Mouse (Mus musculus) MN1 (cell line): ENCODE data around the gene Tmem163.

Source experiments
- DNase-seq: peaks from one replicate; pipeline ENCODE4 v3.0.0-alpha.2; 2016; ENCODE audit warnings: low spot score

Tmem163 gene

DNA sequence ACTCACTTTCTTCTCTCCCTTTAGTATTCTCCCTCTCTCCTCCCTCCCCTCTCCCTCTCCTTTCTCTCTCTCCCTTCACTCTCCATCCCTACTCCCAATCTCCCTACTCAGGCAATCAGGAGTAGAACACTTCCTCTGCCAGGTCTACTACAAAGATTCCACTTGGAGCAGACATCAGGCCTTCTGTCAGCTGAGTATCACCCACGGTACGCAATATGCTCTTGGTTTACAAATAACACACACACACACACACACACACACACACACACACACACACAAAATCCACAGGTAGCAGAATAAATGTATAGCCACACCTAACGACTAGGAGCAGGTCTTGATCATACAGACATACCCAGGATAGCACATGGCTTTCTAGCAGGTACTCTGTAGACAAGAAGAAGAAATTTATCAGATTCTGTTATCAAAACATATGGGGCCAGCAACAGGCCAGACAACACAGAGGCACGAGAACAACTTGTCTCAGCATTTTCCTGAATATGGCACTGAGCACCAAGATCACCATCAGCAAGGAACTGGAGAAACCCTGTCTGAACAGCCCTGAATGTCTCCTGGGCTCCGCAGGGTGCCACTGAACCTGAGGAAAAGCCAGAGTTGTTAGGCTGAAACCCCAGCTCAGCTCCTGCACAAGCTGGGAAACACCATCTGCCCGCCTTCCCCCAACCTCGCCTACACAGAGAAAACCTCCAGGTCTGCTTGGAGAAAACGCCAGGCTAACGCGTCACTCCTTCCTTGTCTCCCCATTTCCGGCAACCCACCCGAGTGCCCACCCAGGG is 36.2 kb downstream of the Tmem163 start:
- no peak for DNase-seq

DNA sequence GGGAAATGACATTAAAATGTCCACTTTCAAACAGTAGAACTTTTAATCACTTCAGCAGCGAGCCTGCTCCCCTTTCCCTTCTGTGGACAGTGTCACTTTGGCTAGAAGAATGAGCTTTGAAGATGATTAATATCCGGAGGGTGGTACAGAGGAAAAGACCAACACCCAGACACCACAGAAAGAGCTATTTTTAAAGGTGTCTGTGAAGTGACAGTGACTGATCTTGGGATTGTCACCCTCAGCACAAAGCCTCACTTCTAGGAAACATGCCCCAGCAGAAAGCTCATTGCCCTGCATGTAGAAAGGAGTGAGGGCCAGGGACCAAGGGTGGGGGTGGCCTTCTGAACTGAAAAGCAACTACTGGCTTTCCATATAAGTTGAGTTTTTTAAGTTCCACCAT is 41.4 kb downstream of the Tmem163 start:
- no peak for DNase-seq

DNA sequence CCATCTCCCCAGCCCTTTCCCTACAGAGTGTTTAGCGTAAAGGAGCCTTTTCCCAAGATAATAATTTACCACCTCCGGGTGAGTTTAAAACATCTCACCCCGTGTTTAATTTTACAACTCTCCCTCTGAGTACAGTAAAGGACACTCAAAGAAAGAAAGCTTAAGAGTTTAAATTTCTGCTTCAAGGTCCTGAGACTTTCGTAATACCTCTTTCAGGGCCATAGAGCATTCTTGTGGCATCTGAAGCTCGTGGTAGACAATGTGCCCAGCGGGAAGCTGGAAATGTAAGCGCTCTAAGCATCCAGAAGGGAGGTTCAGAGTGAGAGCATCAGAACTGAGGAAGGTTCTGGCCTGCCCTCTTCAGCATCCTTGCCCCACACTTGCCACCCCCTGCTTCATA is 52.2 kb downstream of the Tmem163 start:
- DNase-seq = no peak

DNA sequence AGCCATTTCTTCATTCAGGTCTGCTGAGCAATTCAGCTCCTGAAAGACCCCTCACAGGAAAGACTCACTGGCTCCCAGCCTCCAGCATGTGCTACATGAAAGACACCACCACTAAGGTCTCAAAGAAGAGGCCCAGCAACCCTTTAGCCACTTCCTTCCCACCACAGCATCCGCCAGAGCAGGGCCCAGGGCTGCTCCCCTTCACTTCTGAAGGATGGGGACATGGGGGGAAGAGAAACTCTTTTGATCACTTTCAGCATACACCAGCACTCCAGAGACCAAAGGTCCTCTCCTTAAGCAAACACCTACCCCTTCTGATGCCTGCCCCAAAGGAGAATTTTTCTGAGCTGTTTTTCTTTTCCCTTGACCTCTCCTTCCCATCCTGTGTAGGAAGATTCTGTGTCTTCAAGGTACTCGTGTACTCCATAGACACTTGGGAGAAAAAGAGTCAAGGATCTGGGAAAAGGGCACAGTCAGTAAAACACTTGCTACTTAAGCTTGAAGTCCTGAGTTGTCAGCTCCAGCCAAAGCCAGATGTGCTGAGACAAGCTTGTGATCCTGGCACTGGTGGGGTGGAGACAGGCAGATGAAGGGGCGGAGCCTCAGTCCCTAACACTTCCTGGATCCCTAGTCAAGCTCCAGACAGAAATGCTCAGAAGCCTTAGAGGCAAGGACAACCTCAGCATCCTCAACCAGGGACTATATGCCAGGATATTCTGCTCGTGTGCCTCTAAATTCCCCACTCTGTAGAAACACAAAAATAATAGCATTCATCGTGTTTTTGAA is 53.6 kb downstream of the Tmem163 start:
- peak; percentile 53 for DNase-seq

DNA sequence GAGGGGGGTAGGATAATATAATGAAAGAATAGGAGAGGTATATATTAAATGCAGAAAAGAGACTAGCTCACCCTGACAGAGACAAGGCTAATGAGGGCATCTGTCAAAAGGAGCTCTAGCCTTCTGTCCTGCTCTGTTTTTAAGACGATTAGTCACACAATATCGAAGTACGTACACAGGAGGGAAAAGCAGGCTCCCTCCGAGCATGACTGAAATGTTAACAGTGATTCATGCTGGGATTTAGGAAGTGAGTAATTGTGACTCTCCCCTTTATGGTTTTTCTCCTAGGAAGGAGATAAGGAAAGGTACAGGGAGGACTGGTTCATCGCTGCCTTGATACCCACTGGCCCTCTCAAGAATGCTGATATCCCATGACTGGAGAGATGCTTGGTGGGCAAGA is 57.0 kb downstream of the Tmem163 start:
- peak; percentile 47 for DNase-seq

DNA sequence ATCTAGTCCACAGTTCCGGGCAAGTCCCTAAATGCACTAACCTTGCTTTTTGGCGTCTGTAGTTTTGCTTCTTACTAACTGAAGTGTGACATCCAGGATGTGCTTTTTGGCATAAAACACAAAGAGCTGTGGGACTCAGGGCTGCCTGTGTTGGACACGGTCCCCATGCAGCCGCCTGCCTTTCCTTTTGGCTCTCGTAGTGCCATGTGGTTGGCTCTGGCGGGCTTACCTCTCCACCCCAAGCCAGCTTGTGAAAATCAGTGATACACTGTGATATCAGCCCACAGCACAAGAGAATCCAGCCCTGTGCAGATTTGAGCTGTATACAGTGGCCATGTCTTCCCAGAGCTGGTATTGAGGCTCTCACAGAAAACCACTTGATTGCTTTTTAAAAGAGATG is 60.3 kb downstream of the Tmem163 start:
- no peak for DNase-seq

DNA sequence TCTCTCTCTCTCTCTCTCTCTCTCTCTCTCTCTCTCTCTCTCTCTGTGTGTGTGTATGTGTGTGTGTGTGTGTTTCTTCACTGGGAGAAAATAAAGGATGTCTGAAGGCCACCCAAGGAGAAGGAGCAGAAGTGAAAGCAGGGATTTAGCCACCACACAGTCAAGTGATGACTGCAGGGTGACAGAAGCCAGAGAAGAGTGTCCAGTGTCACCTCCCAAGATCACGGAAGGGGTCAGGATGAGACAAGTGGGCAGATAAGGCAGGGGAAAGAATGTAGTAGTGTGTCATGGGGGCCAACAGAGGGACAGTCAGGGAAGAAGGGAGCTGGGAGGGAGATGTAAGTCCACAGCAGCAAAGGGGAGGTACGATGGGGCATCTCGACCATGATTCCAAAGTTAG is 69.0 kb downstream of the Tmem163 start:
- no peak for DNase-seq

DNA sequence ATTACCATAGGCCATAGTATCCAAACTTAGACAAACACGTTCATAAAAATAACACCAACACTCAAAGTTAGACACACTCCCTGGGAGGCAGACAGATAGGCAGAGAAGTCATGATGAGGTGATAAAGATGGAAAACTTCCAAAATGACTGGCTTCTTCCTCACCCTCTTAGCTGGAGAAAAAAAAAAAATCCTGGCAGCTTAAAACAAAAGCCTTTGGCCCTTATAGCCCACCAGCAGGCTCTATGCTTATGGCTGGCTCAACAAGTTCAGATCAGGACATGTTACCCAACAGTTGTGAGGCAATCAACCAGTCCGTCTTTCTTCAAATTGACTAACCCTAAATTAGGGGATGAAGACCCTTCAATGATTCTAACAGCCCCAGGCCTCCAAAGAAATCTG is 69.5 kb downstream of the Tmem163 start:
- DNase-seq = no peak

DNA sequence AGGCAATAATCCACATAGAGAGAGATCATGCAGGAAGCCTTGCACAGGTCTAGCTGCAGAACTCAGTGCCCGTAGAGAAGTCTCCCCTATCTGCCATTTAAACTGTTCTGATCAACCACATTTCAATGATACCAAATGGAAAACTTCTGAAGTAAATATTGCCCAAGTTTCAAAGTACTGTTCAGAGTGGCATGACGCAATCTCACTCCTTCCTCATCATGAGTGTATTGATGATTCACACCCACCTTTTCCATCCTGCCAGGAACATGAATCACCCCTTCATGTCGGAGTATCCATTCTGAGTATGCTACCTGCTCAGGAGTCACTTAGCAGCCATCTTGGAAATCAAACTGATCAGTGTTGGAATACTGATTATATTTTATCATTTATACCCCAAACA is 71.0 kb downstream of the Tmem163 start:
- DNase-seq = no peak

DNA sequence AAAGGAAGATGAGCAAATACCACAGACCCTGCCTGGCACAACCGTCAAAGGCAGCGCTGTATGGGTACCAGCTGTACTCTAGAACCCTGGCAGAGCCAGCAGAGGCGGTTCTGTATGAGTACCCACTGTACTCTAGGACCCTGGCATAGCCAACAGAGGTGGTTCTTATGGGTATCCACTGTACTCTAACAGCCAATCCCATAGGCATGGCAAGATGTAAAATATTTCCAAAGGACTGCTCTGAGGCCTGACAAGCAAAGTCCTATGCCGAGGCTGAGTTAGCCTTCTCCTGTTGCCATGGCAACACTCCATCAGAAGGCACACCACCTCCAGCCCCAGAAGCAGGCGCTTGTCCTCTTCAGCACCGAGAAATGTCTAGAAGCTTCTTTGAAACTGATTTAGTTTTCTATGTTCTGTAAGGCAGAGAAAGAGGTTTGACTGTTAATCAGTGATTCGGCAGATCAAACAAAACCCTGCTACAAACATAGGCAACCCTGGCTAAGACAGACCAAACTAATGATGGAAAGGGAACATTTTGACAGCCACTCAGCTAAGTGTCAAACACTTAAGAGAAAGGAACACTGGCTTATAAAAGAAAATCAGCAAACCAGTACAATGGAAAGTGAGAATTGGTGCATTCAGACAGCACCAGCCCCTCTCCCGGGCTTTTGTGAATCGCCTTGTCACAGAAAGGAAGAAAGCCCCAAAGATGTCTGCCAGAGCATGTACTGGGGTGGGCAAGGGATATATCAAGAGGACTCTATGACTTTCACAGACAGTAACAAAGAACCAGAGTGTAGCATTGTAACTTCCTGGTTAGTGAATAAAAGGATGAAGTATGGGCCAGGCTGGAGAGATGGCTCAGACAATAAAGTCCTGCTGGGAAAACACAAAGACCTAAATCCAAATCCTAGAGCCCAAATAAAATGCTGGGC is 75.4 kb downstream of the Tmem163 start:
- DNase-seq = no peak

DNA sequence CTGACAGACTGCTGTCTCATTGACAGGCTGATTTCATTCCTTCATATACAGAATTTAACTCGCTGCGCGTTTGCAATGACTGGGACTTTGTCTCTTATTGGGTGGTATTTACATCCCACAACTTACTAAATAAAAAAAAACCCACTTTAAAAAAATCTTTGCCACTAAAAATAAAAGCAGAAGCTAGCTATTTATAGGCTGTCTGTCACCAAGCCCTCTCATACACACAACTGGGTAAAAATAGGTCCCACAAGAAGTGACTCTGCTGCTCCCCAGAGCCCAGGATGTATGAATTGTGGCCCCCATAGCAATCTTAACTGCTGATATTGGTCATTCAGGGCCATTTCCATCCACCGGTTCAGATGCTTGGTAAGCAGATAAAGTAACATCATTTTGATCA is 83.2 kb downstream of the Tmem163 start:
- DNase-seq = no peak

DNA sequence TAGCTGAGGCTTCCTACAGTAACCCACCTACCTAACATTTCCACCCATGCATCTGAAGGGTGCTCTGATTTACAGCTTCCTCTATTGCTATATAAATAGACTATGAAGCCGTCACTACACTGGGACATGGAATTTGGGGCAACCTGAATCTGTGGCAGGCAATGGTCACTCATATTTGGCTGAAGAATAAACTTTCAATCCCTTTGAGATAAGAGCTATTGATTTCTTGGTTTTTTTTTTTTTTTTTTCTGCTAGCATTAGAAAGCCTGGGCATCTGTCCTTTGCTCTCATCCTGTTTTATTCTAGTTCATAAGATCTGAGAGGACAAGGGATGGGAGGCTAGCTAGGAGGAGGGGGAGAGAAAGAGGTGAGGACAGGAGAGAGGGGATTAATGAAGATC is 83.6 kb downstream of the Tmem163 start:
- no peak for DNase-seq

DNA sequence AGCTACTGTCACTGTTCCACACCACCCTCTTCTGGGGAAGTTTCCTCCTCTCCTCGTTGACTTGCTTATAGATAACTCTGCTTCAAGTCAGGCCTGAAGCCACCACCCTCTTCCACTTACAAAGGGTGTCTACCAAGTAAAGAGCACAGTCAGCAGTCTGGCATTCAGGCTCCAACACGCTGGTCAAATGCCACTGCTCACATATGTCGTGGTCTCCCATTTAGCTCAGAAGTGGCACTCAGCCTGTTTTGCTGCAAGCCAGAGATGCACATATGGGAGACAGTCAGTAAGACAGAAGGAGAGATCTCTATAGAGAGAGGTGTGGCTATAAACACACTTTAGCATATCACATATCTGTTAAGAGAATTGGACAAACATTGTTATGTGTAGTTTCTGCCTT is 89.8 kb downstream of the Tmem163 start:
- DNase-seq = no peak

DNA sequence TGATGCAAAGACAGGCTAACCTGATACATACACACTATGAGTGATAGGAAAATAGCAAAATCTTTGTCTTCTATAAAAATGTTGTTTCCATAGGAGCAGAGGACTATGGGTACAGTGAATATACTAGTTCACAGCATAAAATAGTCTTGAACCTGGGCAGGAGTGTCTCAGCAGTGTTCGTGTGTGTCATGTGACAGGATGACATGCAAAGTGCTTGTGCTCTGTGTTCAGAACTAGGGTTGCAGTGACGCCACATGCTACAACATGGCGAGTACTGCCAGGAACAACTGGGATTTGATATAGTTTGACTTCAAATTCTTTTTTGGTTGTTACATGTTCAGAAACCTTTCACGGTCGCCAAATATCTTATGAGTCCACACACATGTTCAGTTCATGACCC is 92.3 kb downstream of the Tmem163 start:
- no peak for DNase-seq

DNA sequence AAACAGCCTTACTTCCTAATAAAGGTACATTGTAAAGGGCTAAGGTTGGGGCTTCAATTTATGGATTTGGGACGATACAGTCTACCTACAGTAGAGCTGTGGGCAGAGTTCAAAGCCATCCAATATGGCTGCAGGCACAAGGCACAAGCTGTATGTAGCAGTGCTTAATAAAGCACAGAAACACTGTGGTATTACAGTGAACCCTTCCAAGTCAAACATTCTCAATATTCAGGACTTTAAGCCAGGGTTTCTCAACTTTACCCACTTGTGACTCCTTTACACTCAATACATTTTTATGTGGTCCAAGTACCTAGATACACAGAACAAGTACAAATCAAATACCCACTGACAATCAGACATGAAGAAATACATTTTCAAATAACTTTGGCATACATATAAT is 93.2 kb downstream of the Tmem163 start:
- DNase-seq = no peak

DNA sequence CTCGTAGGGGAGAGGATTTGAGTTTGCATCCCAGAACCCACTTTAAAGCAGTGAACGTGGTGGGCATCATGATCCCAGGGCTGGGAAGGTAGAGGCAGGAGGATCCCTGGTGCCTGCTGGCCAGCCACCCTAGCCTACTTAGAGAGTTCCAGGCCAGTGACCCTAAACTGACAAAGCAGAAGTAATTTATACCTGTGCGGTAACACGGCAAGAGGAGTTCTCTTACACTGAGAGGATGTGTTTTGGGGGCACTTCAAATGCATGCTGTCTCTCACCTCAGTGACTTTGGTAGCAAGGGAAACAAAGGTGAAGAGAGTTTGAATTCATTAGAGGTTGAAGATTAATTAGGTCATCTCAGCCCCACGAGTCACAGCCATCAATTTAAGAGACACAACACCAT is 101.4 kb downstream of the Tmem163 start:
- DNase-seq = no peak

DNA sequence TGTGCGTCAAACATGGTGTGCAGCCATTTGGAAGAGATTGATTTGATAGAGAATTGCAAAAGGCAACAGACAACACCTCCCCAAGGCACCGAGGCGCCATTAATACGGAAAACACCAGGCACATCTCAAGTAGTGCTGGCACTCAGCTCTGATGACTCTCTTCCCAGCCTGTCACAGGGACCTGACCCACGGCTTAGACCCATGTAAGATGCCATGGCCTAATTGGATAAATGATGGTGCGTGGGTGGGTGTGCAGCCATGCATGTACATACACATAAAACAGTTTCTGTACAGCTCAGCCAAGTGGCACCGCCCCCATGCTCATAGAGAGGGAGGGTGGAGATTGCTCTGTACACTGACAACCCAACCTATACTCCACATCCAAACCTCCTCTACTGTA is 102.3 kb downstream of the Tmem163 start:
- DNase-seq = peak; percentile 71

DNA sequence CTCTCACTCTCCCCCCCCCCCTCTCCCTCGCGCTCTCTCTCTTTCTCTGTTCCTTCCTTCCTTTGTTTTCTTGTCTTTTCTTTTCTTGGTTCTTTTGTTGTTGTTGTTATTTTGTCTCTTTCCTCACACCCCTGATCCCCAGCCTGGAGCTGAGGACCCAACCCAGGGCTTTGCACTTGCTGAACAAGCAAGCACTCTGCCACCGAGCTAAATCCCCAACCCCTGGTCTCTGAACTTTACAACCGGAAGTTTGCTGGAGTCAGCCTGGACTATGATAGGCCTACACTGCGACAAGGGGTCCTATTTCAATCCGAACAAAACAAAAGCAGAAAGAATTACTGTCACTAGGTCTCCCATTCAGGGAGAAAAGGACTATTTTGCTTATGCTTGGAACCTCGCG is 102.8 kb downstream of the Tmem163 start:
- DNase-seq = peak; percentile 50

DNA sequence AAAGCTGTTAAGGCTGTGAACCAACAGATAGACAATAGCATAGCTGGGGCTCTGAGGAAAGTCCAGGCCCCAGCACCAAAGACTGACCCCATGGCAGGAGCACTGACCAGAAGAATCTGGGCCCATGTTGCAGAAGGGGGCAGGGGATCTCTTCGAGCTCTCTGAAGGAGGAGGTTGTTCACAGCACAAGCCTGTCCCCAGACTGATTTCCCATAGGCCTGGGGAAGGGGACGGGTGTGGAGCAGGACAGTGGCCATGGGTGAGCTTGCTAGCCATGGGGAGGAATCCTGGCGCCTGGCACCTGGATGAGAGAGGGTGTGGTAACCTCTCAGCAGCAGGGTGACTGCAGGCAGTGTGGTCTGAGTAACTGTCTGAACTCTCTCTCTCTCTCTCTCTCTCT is 103.2 kb downstream of the Tmem163 start:
- DNase-seq = peak; percentile 40

DNA sequence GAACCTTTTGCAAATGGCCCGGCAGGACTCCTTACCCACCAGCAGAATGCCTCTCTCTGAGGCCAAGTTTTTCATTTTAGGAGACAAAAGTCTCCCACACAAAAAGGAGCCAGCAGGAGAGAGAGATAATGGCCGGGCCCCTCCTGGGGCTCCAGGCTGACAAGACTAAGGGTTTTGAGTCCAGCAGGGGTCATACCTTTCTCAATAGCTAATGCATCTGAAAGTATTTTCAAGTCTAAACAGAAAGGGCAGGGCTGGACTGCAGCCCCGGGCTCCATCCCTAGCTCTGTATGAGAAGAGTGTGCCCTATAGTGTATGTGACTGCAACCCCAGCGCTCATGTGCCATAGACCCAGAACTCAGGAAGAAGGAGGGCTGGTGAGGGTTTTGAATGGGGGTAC is 103.7 kb downstream of the Tmem163 start:
- DNase-seq = no peak

DNA sequence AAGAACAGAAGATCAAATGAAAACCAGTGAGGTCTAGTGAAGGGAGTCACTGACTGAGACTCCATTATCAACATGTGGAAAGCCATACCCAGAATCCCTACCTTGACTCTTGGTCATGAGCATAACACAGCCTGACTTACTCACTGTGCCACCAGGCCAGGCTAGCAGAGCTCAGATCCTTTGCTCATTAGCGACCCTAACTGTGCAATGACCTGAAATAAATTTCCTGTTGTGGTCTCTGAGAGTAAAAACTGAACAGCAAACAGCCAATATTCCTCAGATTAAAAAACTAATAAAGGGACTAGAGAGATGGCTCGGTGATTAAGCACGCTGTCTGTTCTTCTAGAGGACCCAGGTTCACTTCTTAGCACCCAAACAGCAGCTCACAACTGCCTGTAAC is 106.2 kb downstream of the Tmem163 start:
- DNase-seq = no peak

DNA sequence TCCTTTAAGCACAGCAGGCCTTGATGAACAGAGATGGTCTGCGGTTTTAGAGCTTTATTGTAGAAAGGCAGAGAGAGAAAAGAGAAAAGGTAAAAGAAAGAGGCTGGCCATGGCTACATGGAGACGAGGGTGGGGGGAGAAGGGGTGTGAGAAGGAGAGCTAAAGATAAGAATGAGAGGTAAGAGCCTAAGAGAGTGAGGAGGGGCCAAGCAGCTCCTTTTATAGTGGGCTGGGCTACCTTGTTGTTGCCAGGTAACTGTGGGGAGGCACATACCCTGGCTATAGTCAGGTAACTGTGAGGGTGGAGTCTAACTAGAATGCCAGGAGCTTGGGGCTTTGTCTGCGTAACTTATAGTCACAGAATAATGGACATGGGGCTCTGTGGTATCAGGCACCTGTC is 110.7 kb downstream of the Tmem163 start:
- DNase-seq = no peak

DNA sequence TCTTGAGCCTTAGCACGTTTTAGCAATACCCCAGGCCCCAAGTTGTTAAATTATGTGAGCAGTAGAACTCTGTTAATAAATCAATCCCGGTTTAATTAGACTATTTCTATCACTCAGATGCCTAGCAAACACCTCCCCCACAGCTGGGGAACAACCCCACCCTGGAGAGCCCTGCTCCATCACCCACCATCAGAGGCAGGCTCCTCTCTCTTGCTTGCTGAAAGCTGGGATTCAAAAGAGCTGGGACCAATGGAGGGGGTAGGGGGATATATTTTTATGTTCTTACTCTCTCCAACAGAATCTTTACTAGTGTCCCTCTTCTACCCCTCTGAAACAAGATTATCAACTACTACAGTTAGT is 122.9 kb downstream of the Tmem163 start:
- no peak for DNase-seq
